Mouse (Mus musculus): ENCODE measurements around the gene Unc79.

The Unc79 gene

GRCm38 (mm10) chr12:102948778-102949394, at the start of gene Unc79:
Gene Unc79 (plus strand): TSS chr12:102948859.
- DNase-seq (ENCODE audit: low spot score), result no peak

- DNase-seq (ENCODE audit: low spot score), result no peak
These were observed 49.6 kb upstream of the Unc79 start, which contains the start of gene Cox8c for GRCm38 (mm10) chr12:102899091-102899490. Gene Cox8c (plus strand): TSS chr12:102899316.

GRCm38 (mm10) chr12:102908191-102908590, 40.5 kb upstream of the Unc79 start:
- DNase-seq (ENCODE audit: low spot score), result no peak

GRCm38 (mm10) chr12:102916073-102916472, 32.6 kb upstream of the Unc79 start:
- DNase-seq (ENCODE audit: low spot score), result no peak

- DNase-seq (ENCODE audit: low spot score), result no peak
These were observed 18.9 kb upstream of the Unc79 start for GRCm38 (mm10) chr12:102929764-102930163.

GRCm38 (mm10) chr12:102930335-102930734, 18.3 kb upstream of the Unc79 start:
- no peak for DNase-seq (ENCODE audit: low spot score)

- no peak for DNase-seq (ENCODE audit: low spot score)
These were observed 17.9 kb upstream of the Unc79 start for GRCm38 (mm10) chr12:102930789-102931188.

- no peak for DNase-seq (ENCODE audit: low spot score)
These were observed 12.8 kb upstream of the Unc79 start for GRCm38 (mm10) chr12:102935892-102936291.

- DNase-seq (ENCODE audit: low spot score), result no peak
These were observed 3.1 kb upstream of the Unc79 start for GRCm38 (mm10) chr12:102945571-102945970.

GRCm38 (mm10) chr12:102947826-102948225, 833 bp upstream of the Unc79 start:
- no peak for DNase-seq (ENCODE audit: low spot score)

GRCm38 (mm10) chr12:102949395-102950208, 943 bp downstream of the Unc79 start:
- DNase-seq (ENCODE audit: low spot score), result no peak

- DNase-seq (ENCODE audit: low spot score), result no peak
These were observed 11.6 kb downstream of the Unc79 start for GRCm38 (mm10) chr12:102960051-102960775.

- no peak for DNase-seq (ENCODE audit: low spot score)
These were observed 12.4 kb downstream of the Unc79 start for GRCm38 (mm10) chr12:102961066-102961465.

- DNase-seq (ENCODE audit: low spot score), result no peak
These were observed 15.8 kb downstream of the Unc79 start for GRCm38 (mm10) chr12:102964486-102964885.

- DNase-seq (ENCODE audit: low spot score), result no peak
These were observed 31.9 kb downstream of the Unc79 start for GRCm38 (mm10) chr12:102980584-102980983.

- DNase-seq (ENCODE audit: low spot score), result no peak
These were observed 32.9 kb downstream of the Unc79 start for GRCm38 (mm10) chr12:102981543-102981942.

- no peak for DNase-seq (ENCODE audit: low spot score)
These were observed 36.7 kb downstream of the Unc79 start for GRCm38 (mm10) chr12:102985401-102985800.

- no peak for DNase-seq (ENCODE audit: low spot score)
These were observed 39.1 kb downstream of the Unc79 start for GRCm38 (mm10) chr12:102987736-102988135.

- no peak for DNase-seq (ENCODE audit: low spot score)
These were observed 59.8 kb downstream of the Unc79 start for GRCm38 (mm10) chr12:103008491-103008890.

GRCm38 (mm10) chr12:103018161-103018560, 69.5 kb downstream of the Unc79 start:
- no peak for DNase-seq (ENCODE audit: low spot score)

- DNase-seq (ENCODE audit: low spot score), result no peak
These were observed 88.0 kb downstream of the Unc79 start for GRCm38 (mm10) chr12:103036692-103037091.

GRCm38 (mm10) chr12:103039332-103039731, 90.7 kb downstream of the Unc79 start:
- DNase-seq (ENCODE audit: low spot score), result no peak

GRCm38 (mm10) chr12:103040136-103040535, 91.5 kb downstream of the Unc79 start:
- DNase-seq (ENCODE audit: low spot score), result no peak

Measured in urinary bladder, postnatal 10 days (tissue).